Mouse (Mus musculus) ovary, adult 18-20 months (tissue): Measurements from ENCODE around the gene Hs6st2.

ENCODE experiments used
- DNase-seq: peaks from one replicate; pipeline ENCODE4 v3.0.0; 2022; ENCODE audit warnings: low spot score, mixed read lengths

The Hs6st2 gene

GRCm38 (mm10) chrX:51681756-51682155, at the start of gene Hs6st2:
TSS of gene Hs6st2 (minus strand) at chrX:51681856.
- DNase-seq, result no peak

- no peak for DNase-seq
Observed at GRCm38 (mm10) chrX:51714086-51714745, 32.6 kb upstream of the Hs6st2 start.

GRCm38 (mm10) chrX:51712996-51713395, 31.3 kb upstream of the Hs6st2 start:
- DNase-seq, result peak; percentile 48

GRCm38 (mm10) chrX:51702823-51703222, 21.2 kb upstream of the Hs6st2 start:
- no peak for DNase-seq

GRCm38 (mm10) chrX:51699079-51699478, 17.4 kb upstream of the Hs6st2 start:
- no peak for DNase-seq

GRCm38 (mm10) chrX:51686048-51686949, 4.6 kb upstream of the Hs6st2 start:
- no peak for DNase-seq

GRCm38 (mm10) chrX:51684336-51685056, 2.8 kb upstream of the Hs6st2 start:
- no peak for DNase-seq

- peak; percentile 6 for DNase-seq
Observed at GRCm38 (mm10) chrX:51681170-51681667, 437 bp downstream of the Hs6st2 start.

GRCm38 (mm10) chrX:51680428-51681169, 1.1 kb downstream of the Hs6st2 start:
- no peak for DNase-seq

- DNase-seq, result no peak
Observed at GRCm38 (mm10) chrX:51679601-51680427, 1.8 kb downstream of the Hs6st2 start.

- no peak for DNase-seq
Observed at GRCm38 (mm10) chrX:51658236-51658635, 23.4 kb downstream of the Hs6st2 start.

- DNase-seq, result no peak
Observed at GRCm38 (mm10) chrX:51642661-51643257, 38.9 kb downstream of the Hs6st2 start.

GRCm38 (mm10) chrX:51635756-51636155, 45.9 kb downstream of the Hs6st2 start:
- DNase-seq, result no peak

- no peak for DNase-seq
Observed at GRCm38 (mm10) chrX:51631376-51631775, 50.3 kb downstream of the Hs6st2 start.

- DNase-seq, result no peak
Observed at GRCm38 (mm10) chrX:51614384-51615004, 67.2 kb downstream of the Hs6st2 start.

- no peak for DNase-seq
Observed at GRCm38 (mm10) chrX:51610743-51611142, 70.9 kb downstream of the Hs6st2 start.

GRCm38 (mm10) chrX:51606231-51606863, 75.3 kb downstream of the Hs6st2 start:
- DNase-seq, result no peak

- DNase-seq, result no peak
Observed at GRCm38 (mm10) chrX:51592751-51593150, 88.9 kb downstream of the Hs6st2 start.

GRCm38 (mm10) chrX:51590448-51591010, 91.1 kb downstream of the Hs6st2 start:
- no peak for DNase-seq
